Mouse (Mus musculus) CD4-positive, CD25-positive, alpha-beta regulatory T cell, adult 2 months (primary cell): ENCODE data around the gene Rab1a.
A peak's percentile ranks its signal among the peaks of the same experiment; 100 is the strongest.

Experiments
- DNase-seq: peaks from one replicate; pipeline ENCODE4 v3.0.0-alpha.2; 2012; ENCODE audit warnings: low read depth, low spot score

The Rab1a gene

DNA sequence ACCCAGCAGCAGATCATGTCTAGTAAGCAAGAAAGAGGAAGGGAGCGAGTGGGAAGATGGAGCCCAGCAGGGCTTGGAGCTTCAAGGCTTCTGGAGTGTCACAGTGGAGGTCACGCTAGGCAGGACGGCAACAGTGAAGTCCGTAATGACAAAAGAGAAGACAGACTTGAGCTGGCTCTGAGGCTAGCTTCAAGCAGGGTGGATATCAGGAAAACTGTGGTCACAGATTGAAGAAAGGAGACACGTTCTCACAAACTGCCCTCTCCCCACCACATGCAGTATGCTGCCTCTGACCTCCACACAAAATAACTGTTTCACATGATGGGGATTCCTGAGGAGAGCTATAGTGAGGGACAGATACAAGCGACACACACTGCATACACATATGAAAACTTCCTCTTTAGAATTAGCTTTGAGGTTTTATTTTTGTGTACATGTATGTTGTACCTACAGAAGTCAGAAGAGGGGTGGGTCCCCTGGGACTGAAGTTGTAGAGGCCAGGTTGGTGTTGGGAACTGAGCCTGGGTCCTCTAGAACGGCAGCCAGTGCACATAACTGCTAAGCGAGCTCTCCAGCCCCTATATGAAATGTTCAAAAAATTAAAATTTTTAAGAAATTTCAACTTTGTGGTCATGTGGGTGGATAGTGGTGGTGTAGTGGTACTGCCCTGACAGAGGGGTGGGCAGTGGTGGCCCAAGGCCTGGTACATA is 46.1 kb downstream of the Rab1a start:
- DNase-seq = no peak

DNA sequence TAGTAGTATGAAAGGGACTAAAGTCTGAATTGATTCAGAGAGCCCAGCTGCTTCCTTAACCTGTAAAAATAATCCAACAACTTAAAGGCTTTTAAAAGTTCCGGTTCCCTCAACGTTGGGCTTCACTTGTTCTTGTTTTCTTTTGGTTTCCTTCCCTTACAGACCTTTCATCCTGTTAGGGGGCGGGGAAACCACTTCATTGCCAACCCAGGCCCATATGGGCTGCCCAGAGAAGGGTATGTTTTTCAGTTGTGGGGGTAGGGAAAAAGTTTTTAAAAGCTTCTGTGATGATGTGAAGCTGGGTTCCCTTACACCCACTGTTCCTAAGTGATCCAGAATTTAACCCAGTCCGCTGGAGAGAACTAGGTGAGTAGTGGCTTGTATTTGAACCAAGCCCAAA is 47.0 kb downstream of the Rab1a start:
- peak; percentile 70 for DNase-seq

DNA sequence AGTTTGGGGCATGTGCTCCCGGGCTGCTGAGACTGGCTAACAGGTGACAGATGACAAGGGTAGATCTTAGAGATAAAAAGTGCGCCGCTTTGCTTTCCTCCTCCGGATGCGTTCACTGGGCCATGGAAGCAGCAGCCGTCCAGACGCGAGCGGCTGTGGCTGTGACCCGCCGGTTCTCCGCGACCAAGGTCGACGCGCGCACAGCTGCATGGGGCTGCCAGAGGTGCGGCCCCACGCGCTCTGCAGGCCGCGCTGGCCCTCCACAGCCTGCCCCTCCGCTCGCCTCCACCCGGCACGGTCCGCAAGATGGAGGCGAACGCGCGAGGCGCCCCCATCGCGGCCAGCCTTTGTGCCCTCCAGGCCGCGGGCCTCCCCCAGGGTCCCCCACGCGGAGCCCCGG is 47.6 kb downstream of the Rab1a start:
- peak; percentile 71 for DNase-seq

DNA sequence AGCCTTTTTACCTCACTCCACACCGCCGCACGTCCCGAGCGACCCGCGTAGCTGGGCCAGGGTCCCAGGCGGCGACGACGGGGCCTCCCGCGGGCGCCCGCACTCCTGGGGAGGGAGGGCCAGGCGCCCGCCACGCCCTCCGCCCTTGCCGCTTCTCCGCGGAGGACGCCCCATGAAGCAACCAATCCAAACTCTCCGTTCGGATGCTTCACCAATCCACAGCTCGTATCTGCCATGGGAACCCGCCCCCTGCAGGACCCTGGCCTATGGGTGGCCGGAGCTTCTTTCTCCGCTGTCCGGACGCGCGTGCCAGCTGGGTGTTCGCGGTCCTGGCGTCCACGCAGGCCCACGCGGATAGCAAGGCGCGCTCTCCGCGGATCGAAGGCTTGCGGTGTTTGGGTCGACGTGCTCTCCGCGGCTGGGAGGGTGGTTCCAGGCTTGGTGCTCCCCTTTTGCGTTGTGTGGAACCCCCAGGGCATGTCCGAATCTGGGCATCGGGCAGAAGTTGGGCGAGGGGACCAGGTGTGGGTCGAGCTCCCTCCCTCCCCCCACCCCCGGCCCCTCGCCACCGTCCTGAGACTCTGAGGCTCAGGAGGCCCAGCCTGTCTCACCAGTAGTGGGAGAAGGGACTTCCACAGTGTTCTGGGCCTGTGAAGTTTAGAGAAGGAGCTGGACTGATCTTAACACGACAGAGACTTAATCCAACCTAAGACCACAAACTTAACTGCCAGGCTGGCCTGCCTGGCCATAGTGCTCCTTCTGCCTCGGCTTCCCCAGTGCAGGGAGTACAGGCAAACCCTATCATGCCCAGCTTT is 48.3 kb downstream of the Rab1a start, which contains the start of gene Cep68:
TSS of gene Cep68 (minus strand) at position 134 of the 815 bp plus-strand sequence.
- peak; percentile 95 for DNase-seq

DNA sequence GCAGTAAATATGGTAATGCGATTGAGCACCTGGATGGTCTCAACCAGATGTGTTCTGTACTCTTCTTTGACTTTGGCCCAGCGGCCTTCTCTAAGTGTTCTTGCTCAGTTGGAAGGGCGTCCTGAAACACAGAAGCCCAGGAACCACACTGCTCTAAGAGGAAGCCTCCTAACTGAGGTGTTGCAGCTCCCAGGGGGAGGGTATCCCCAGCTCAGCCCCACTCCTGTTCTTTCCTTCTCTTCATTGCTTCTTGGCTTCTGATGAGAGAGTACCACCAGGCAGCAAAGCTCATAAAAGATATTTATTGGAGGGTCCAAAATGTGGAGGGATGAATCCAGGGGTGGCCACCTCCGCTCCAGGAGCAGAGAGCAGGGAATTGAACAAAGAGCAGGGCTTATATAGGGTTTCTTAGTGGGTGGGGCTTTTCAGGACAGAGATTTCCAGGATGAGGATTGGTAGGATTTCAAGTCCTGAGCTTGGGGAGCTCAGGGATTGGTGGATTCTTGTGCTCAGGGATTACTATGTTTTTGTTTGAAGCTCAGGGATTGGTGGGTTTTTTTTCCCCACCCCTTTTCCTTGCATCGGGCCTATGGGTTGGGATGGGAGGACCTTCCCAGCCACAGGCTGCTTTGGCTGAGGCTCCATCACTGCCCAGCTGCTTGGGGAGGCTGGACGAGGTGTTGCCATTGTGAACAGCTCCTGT is 49.4 kb downstream of the Rab1a start:
- no peak for DNase-seq

DNA sequence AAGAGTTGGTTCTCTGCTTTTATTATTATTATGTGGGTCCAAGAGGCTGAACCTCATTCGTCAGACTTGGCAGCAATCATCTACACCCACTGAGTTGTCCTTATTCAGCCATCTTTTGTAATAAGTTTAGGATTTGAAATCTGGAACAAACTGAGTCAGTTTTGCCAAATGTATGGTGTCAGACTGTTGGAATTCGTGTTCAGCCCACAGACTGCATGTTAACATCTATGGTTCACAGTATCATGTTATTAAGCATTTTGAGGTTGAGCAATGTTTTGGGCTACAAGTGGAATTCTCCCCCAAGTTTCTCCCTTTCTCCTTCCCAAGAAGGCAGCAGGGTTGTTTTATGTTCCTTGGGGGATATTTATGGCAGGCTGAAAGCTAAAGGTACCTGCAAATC is 51.9 kb downstream of the Rab1a start:
- DNase-seq = no peak

DNA sequence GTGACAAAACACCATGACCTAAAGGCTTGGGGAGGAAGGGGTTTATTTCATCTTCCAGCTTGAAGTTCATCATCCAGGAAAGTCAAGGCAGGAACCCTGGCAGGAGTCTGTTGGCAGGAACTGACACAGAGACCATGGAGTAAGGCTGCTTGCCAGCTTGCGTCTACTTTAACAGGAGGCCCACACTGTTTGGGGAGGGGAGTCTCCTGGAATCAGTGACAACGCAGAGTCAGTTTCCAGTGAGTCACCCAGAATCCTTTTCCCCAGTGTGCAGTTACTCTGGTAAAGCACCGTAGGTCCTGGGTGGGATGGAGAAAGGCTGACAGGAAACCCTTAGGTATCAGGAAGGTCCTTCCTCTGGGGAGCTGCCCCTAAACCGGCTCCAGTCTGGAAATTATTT is 53.6 kb downstream of the Rab1a start:
- DNase-seq = no peak

DNA sequence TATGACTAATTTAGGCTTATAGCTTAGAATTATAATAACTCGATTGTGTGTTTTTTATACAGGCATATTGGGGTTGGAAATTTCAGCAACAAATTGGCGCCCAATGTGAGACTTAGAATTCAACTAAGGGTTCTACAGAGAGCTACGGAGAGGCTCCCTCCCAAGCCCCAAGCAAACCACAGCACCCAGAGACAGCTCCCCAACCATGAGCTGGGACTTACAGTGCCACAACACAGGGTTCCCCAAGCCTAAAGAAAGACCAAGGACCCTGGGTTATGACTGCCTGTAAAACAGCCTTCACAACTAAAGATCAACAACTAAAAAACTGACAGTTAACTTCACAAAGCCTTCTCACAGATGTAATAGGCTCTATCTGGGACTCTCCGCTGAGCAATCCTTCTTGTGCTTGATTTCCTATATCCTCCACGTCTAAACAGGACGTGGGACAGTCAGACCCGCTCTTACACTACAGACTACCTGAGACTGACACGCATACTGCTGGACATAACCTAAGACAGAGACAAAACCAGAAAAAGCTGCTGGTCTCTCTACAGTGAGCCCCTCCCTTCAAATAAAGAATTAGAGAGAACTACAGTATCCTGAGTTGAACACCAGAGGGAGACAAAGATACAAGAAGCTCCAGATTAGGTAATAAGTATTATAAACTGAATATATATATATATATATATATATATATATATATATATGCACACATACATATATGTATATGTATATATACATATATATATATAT is 61.6 kb downstream of the Rab1a start:
- peak; percentile 62 for DNase-seq

DNA sequence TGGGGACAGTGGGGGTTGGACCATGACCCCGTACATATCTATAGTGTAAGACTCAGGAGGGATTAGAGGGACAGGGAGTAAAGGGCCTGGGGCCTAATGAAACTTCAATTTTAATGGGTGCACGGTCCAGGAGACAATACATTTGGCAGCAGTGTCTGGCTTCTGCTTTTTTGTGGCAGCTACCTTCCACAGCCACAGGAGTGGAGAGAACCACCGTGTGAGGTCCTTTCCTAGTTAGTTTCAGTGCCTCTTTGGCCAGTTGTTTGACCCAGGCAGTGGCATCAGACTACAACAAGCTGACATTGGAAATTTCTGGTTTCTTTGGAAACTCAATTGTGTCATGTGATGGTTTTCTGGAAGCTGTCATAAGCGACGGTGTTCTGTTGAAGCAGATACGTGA is 68.7 kb downstream of the Rab1a start:
- DNase-seq = no peak

DNA sequence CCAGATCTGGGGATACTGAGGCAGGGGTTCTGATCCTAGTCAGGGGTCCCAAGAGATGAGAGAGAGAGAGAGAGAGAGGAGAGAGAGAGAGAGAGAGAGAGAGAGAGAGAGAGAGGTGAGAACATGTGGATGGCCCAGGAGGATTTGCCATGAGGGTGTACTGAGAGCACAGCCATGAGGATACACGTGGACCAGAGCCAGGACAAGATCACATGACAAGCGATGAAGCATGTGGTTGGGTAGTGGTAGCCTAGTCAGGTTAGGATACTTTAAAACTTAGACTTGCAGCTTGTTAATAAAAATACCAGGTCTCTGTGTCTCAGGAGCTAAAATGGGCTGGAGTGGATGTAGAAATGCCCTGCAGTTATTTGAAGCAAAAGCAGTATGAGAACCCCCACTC is 74.7 kb downstream of the Rab1a start:
- DNase-seq = no peak
